Mouse (Mus musculus) gastrocnemius, postnatal 25 days (tissue): ENCODE measurements around the gene H2-Ke6. TPM values are rescaled to one million over a fixed set of nuclear protein-coding genes. Genes with fewer than 3 reads are reported as not detected.
"Not testable (repeated sequence)": the region's sequence is repeated elsewhere in the genome, so short reads cannot be mapped to it uniquely, and the experiment has no call there.

Experiments used
- DNase-seq: peaks from one replicate; pipeline ENCODE4 v3.0.0; 2022
- total RNA-seq, 2 experiments: library from RNA; stranded (reverse); gene quantifications; 1 replicate in 1 of 2; 2 replicates in 1 of 2; pipeline ENCODE4 v1.2.3; 2021

The H2-Ke6 gene
- total RNA-seq, 2 experiments from 2014 or later = 52.7 to 59.9 TPM

DNA sequence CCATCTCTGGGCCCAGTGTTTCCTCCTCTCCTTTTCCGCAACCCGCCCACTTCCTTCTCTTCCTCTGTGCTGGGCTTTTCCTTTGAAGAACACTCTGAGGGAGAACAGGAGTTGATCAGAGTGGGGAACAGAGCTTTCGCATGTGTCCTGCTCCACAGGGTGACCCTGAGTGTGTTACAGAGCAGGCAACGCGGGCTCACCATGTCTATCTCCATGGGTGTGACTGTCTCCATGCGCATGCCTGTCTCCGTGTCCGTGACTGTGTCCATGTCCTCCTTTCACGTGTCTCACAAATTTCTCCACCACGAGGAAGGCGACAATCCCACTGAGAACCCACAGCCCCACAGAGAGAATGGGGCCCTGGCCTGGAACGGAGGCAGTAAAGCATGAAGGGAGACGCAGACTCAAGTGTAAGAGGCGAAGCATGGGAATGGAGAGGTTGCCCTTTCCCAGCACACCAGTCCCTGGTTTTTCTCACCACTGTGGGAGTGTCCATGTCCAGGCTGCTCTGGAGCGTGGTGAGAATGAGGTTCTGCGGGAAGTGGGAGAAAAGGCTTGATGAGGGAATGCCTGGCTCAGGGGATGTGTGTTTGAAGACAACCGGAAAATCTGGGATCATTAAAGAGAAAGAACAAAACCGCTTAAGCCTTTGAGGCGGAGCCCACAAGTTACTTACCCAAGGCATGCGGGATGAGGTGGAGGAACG is 2.2 kb upstream of the H2-Ke6 start:
- peak; percentile 6 for DNase-seq

- DNase-seq = peak; percentile 8
Measured at GRCm38 (mm10) chr17:34029150-34029889, 1.5 kb upstream of the H2-Ke6 start.

DNA sequence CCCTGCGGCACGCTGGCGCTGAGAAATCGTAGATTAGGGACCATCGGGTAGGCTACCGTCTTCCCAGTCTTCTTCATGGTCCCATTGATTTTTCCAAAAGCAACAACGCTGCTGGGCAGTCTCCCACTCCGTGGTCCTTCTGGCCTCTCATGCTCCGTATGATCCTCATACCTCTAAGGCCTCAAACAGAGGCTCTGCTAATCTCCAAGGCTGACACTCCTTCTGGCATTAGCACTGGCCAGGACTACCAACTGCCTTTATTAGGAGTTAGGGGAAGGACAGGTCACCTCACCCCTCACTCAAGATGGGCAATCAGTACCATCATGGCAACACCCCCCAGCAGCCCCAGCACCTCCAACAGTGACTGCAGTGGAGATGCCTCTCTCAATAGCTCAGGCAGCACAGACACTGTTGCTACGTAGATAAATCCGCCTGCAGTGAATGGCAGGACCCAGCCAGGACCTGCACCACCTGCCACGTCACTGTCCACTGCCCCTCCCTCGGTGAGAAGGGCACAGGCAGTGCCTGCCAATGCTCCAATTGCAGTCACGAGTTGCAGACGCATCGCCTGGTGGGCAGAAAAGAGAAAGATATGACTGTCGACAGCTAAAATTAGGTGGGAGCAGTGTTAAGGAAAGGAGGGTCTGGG is 765 bp upstream of the H2-Ke6 start:
- DNase-seq = peak; percentile 14

GRCm38 (mm10) chr17:34026917-34027655 is 774 bp downstream of the H2-Ke6 start:
- DNase-seq = peak; percentile 35

DNA sequence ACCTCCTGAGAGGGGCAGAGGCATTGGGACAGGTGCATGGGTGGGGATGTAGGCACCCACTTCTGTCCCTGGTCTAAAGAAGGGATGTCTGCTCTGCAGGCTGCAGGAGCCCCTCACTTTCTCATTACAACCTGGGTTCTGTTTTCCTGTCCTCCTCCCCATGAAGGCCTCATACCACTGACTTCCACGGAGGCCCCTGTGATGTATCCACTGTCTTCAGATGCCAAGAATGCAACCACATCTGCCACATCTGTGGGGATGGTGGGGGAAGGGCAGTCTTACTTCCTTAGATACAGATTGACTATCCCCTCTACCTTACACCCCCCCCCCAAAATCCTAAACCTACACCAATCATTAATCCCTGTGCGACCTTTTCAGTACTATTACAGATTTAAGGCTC is 1.6 kb downstream of the H2-Ke6 start:
- peak; percentile 7 for DNase-seq

- peak; percentile 10 for DNase-seq
Measured at GRCm38 (mm10) chr17:34025756-34026151, 2.1 kb downstream of the H2-Ke6 start.

GRCm38 (mm10) chr17:34024861-34025755 is 2.8 kb downstream of the H2-Ke6 start:
- peak; percentile 9 for DNase-seq

DNA sequence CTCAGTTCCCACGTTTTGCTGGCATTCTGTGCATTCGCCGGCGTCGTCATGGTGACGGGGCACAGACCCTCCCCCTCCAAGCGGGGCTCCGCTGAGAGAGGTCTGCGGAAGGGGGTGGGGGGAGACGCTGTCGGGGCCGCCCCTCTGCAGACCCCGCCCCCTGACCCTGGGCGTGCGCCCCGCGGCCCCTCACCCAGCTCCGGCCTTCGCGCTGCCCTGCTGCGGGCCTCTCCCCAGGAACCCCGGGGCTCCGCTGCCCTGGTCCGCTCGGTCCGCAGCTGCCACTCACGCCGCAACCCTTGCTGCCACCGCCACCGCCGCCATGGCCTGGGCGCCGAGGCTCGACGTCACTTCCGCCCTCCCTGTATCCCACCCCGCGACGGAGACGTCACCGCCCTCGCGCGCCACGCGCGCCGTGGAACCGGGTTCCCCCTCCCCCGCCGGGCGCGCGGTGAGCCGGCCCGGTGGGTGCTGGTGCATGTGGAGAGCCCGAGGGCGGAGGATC is 3.5 kb downstream of the H2-Ke6 start, which contains the start of gene Ring1:
Gene Ring1 (minus strand): TSS at position 364 of the 505 bp plus-strand sequence.
- DNase-seq = peak; percentile 85

DNA sequence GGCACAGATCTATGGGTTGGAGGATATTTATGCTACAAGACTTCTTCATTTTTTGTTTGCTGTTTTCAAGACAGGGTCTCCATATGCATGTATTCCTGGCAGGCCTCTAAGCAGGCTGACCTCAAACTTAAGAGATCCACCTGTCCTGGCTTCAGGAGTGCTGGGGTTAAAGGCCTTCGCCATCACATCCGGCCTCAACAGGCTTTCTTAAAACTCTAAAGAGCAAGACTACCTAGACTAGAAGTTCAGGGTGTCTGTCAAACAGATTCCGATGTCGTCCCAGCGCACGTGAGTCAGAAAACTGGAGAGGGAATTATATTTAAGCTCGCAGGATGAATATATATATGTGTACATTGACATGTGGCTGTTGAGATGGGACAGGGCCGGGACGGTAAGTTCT is 4.2 kb downstream of the H2-Ke6 start:
- no peak for DNase-seq

DNA sequence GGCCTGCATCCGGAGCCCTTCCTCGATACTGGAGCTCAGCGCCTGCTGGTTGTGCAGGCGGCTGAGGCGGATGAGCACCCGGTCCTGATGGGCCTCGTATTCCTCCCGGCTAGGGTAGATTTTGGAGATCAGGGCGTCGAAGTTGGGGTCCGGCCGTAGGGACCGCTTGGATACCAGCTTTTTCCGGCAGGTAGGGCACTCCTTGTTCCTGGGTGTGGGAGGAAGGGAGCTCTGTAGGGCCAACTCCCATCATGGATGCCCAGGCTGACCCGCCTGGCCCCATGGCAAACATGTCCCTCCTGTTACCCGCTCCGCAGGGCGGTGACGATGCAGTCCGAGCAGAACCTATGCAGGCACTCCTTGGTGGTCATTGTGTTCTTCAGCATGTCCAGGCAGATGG is 4.9 kb downstream of the H2-Ke6 start:
- no peak for DNase-seq

GRCm38 (mm10) chr17:34022414-34022783 is 5.5 kb downstream of the H2-Ke6 start:
- peak; percentile 6 for DNase-seq

- no peak for DNase-seq
Measured at GRCm38 (mm10) chr17:34021539-34022413, 6.1 kb downstream of the H2-Ke6 start.

- DNase-seq = no peak
Measured at GRCm38 (mm10) chr17:34013436-34013835, 14.4 kb downstream of the H2-Ke6 start.

DNA sequence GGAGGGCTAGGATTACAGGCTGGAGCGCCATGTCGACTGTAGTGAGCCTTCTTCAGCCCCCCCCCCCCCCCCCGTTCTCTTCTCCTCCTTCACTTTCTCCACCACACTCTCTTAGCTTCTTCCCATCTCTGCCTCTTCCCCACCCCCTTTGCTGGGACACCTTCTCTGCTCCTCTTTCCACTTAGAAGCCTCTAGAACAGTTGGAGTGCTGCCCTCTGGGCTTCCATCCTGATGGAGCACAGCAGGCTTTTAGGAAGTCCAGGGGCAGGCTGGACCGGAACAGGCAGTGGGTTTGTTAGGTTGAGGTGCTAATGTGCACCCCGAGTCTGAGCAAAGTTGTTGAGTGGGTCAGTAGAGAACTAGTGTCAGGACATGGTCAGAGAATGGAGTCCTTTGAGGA is 17.7 kb downstream of the H2-Ke6 start:
- DNase-seq = no peak

GRCm38 (mm10) chr17:34006570-34006969 is 21.3 kb downstream of the H2-Ke6 start:
- DNase-seq = no peak

GRCm38 (mm10) chr17:34003426-34003825 is 24.4 kb downstream of the H2-Ke6 start:
- no peak for DNase-seq

- not testable (repeated sequence) for DNase-seq
Measured at GRCm38 (mm10) chr17:34000796-34001195, 27.1 kb downstream of the H2-Ke6 start.

DNA sequence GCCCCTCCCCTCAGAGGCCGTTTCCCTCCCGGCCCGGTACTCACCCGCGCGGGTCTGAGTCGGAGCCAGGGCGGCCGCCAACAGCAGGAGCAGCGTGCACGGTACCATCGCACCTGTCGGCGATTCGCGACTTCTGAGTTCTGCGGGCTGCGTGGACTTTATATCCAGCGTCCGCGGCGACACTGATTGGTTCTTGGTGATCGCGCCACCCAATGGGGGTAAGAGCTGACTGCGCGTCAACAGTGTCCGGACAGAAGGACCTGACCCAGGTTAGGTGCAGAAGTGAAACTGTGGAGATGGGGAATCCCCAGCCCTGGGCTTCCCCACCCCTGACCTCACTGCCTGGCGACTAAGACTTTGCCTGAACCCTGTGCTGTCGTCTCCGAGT is 27.7 kb downstream of the H2-Ke6 start, which contains the start of gene H2-K1:
Gene H2-K1 (minus strand): TSS at position 198 of the 388 bp plus-strand sequence.
- DNase-seq = peak; percentile 86

- no peak for DNase-seq
Measured at GRCm38 (mm10) chr17:33999341-34000149, 28.3 kb downstream of the H2-Ke6 start.
